In genomic region chr17:67697461-67697891, GRCm38 (mm10) we compare ENCODE assay signal across 8 mouse cellular contexts. TPM values are rescaled to one million over a fixed set of nuclear protein-coding genes. Genes with fewer than 3 reads are reported as not detected.
DNase-seq lines count a peak whose midpoint lies in the region; ATAC-seq and TF ChIP-seq lines count a peak whose summit lies in the region.

No protein-coding gene starts in this region.

- H3K4me1 ChIP-seq in liver, embryonic 14.5 days (replicated peaks; ENCODE audit: control insufficient read depth in 2 of 2, insufficient read depth in 2 of 2, low read length in 1 of 2) = no peaks in the 10 kb centered on the region
- H3K4me1 ChIP-seq in stomach, embryonic 14.5 days (ENCODE audit: control insufficient read depth, insufficient read depth, low read length) = peaks cover 13% of the 10 kb centered on the region; the same call in 1 of the 2 replicates

- peaks cover 9% of the 10 kb centered on the region for H3K27me3 ChIP-seq in liver, embryonic 14.5 days (ENCODE audit: control insufficient read depth, insufficient read depth, low read length)
- H3K27me3 ChIP-seq in stomach, embryonic 14.5 days (ENCODE audit: control insufficient read depth, insufficient read depth, low read length) = no peaks in the 10 kb centered on the region

- TF ChIP-seq CTCF in liver, embryonic 14.5 days (IDR thresholded peaks at IDR 0.05; ENCODE audit: low read depth) = no peak

- no peak overlapping the region for H3K9ac ChIP-seq in liver, embryonic 14.5 days (replicated peaks)
- H3K9ac ChIP-seq in stomach, embryonic 14.5 days (replicated peaks; ENCODE audit: low read depth, low read length) = peak overlapping the region; percentile 53

- H3K36me3 ChIP-seq in liver, embryonic 14.5 days (replicated peaks; ENCODE audit: control insufficient read depth, insufficient read depth, low read depth) = no peaks in the 10 kb centered on the region
- no peaks in the 10 kb centered on the region for H3K36me3 ChIP-seq in stomach, embryonic 14.5 days (ENCODE audit: control insufficient read depth, insufficient read depth, low read length)

- no peak for TF ChIP-seq EP300 in liver, embryonic 14.5 days (IDR thresholded peaks at IDR 0.05; ENCODE audit: low read depth)

- no peak overlapping the region for H3K27ac ChIP-seq in liver, embryonic 14.5 days
- no peak overlapping the region for H3K27ac ChIP-seq in stomach, embryonic 14.5 days (ENCODE audit: low read length)

- WGBS in liver, embryonic 14.5 days (ENCODE audit: insufficient replicate concordance) = under 1% methylated on average over 24 of the region's 32 CpGs
- 0% methylated on average over 32 of the region's 32 CpGs for WGBS in stomach, embryonic 14.5 days

- peak overlapping the region; percentile 33 to 49 for H3K4me3 ChIP-seq in liver, embryonic 14.5 days (ENCODE audit: insufficient read depth in 1 of 2, low read depth in 2 of 2, low read length in 2 of 2)
- peak overlapping the region; percentile 77 for H3K4me3 ChIP-seq in stomach, embryonic 14.5 days (ENCODE audit: low read depth, low read length)

- H3K9me3 ChIP-seq in liver, embryonic 14.5 days (ENCODE audit: control insufficient read depth, low read length) = no peaks in the 10 kb centered on the region
- no peaks in the 10 kb centered on the region for H3K9me3 ChIP-seq in stomach, embryonic 14.5 days (ENCODE audit: control insufficient read depth, low read depth, low read length)

- peak overlapping the region; percentile 61 for H3K4me2 ChIP-seq in liver, embryonic 14.5 days (ENCODE audit: low read depth)
- peak overlapping the region; percentile 95 for H3K4me2 ChIP-seq in stomach, embryonic 14.5 days (replicated peaks; ENCODE audit: low read depth, low read length)

- ATAC-seq in hematopoietic stem cell, adult 5-6 weeks (replicated peaks in 1 of 2; ENCODE audit: insufficient read depth in 1 of 2, low FRiP score in 2 of 2, low TSS enrichment in 1 of 2, low read depth in 1 of 2, poor library complexity in 2 of 2, severe bottlenecking in 2 of 2) = peak; percentile 21 to 22; a peak in 1 of 4 replicates
- peak; percentile 45; the same call in 1 of the 2 replicates for ATAC-seq in liver, embryonic 14.5 days (ENCODE audit: insufficient read depth)
- peak; percentile 59 for ATAC-seq in stomach, embryonic 14.5 days (ENCODE audit: insufficient number of reproducible peaks, insufficient read depth, low FRiP score, low read depth)

- DNase-seq in kidney, adult 11 months = peak; percentile 30
- DNase-seq in kidney, adult 9 months = no peak
- DNase-seq in embryo, embryonic 11 days = peak; percentile 63
- DNase-seq in liver, embryonic 14.5 days (ENCODE audit: low read depth in 3 of 3, low spot score in 3 of 3) = no peak
- DNase-seq in B cell, adult 2 months = no peak
- DNase-seq in left cerebral cortex, adult 9 months (ENCODE audit: low spot score in 2 of 2) = no peak

RNA-seq across cellular contexts. Expression of gene Lama1, which starts 0.4 kb away (rescaled TPM):
- total RNA-seq in hematopoietic stem cell, adult 5-6 weeks (2017) = under 0.01 TPM in 1 of 2 replicates, not detected in the other
- 0.57 and 1.1 TPM in 2 replicates for polyA plus RNA-seq in liver, embryonic 14.5 days (2012; rRNA removed)
- 0.57 and 1.6 TPM in 2 replicates for polyA plus RNA-seq in liver, embryonic 14.5 days (2014; fragmentation: Nextera tagmentation; extraction: Ambion mirVana)
- 9.7 and 10.4 TPM in 2 replicates for polyA plus RNA-seq in stomach, embryonic 14.5 days (2014; fragmentation: Nextera tagmentation; extraction: Ambion mirVana)

Comparison
In these comparisons a context has a peak if more than half of its experiments do, and no peak if none do; other contexts are left out.
1. DNase-seq: peak in kidney, adult 11 months (single experiment) and embryo, embryonic 11 days (single experiment); none in kidney, adult 9 months (single experiment), liver, embryonic 14.5 days (0 of 3), B cell, adult 2 months (0 of 2) and left cerebral cortex, adult 9 months (0 of 2).
2. Peak in every context shown above with its lines, with median percentiles within 50 percentile points of each other: ATAC-seq.